Comparison of ENCODE assay signal across 8 mouse cellular contexts in the genomic region with DNA sequence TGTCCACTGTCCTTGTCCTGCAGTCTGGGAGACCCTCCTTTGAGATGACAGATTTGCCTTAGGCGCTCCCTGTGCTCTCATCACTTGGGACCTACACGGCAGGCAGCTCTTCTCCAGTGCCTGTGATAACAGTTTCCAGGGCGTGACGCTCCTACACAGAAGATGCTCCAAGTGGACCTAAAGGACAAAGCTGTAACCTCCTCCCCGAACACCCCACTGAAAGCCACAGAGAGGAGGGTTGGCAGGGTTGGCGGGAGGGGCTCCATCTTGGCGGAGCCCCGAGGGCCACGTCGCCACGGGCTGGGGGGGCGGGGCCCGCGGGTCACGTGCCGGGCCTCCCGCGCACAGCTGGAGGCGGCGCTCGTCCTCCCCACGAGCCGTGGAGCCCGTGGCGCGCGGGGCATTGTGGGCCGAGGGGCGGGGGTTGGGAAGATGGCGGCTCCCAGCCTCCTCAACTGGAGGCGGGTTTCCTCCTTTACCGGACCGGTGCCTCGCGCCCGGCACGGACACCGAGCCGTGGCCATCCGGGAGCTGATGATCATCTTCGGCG. TPM values are rescaled to one million over a fixed set of nuclear protein-coding genes. Genes with fewer than 3 reads are reported as not detected.
DNase-seq lines count a peak whose midpoint lies in the region; ATAC-seq and TF ChIP-seq lines count a peak whose summit lies in the region.

No protein-coding gene starts in this region.

- peak overlapping the region; percentile 65 for H3K9ac ChIP-seq in hindbrain, embryonic 15.5 days

- peaks cover 19% of the 10 kb centered on the region for H3K4me1 ChIP-seq in hindbrain, embryonic 15.5 days (replicated peaks)

- peak overlapping the region; percentile 88 for H3K27ac ChIP-seq in hindbrain, embryonic 15.5 days (replicated peaks)
- H3K27ac ChIP-seq in left cerebral cortex, adult 2 months: peak overlapping the region; percentile 89
- H3K27ac ChIP-seq in macrophage: peak overlapping the region; percentile 68

- DNase-seq in ZHBTc4 (ENCODE audit: low read depth, low spot score): peak; percentile 92
- peak; percentile 88 to 94 for DNase-seq in cerebellum, postnatal 36 days
- peak; percentile 88 to 90 for DNase-seq in frontal cortex, postnatal 36 days (ENCODE audit: low spot score in 2 of 2)
- DNase-seq in left cerebral cortex, adult 2 months (ENCODE audit: extremely low spot score in 1 of 2, low spot score in 2 of 2): peak; percentile 90 to 94
- DNase-seq in retina, postnatal 7 days (ENCODE audit: low read depth, low spot score): peak; percentile 79
- DNase-seq in urinary bladder, adult 18-20 months (ENCODE audit: low spot score in 2 of 2): peak; percentile 82 to 91

- no peaks in the 10 kb centered on the region for H3K27me3 ChIP-seq in hindbrain, embryonic 15.5 days

- peak; percentile 95 for ATAC-seq in hindbrain, embryonic 15.5 days (ENCODE audit: low FRiP score, low read depth)

- H3K4me2 ChIP-seq in hindbrain, embryonic 15.5 days: peak overlapping the region; percentile 94

- peak overlapping the region; percentile 62 for H3K4me3 ChIP-seq in hindbrain, embryonic 15.5 days
- peak overlapping the region; percentile 83 for H3K4me3 ChIP-seq in left cerebral cortex, adult 2 months
- H3K4me3 ChIP-seq in macrophage (ENCODE audit: inconsistent target): peak overlapping the region; percentile 65; the same call in 1 of the 2 replicates

- H3K36me3 ChIP-seq in hindbrain, embryonic 15.5 days: peaks cover 9% of the 10 kb centered on the region
- peaks cover 14% of the 10 kb centered on the region for H3K36me3 ChIP-seq in macrophage (ENCODE audit: inconsistent target)

- peaks cover 21% of the 10 kb centered on the region for H3K79me2 ChIP-seq in macrophage (ENCODE audit: inconsistent target)

- TF ChIP-seq CTCF in left cerebral cortex, adult 2 months (IDR thresholded peaks at IDR 0.05): no peak

- H3K9me3 ChIP-seq in hindbrain, embryonic 15.5 days: no peaks in the 10 kb centered on the region

- intact Hi-C loops in left cerebral cortex, adult 2 months (cut with DNase I): loop anchor here (2.0 kb wide), 1 partner anchor 36 kb away; no protein-coding TSS in a partner anchor

- whole genome bisulfite sequencing in hindbrain, embryonic 15.5 days: 1% methylated on average over 41 of the region's 42 CpGs
- WGBS in macrophage (ENCODE audit: missing documents): 3% methylated on average over 28 of the region's 42 CpGs

RNA-seq across cellular contexts. Expression of a gene that starts 2.8 kb away (rescaled TPM):
- polyA plus RNA-seq in hindbrain, embryonic 15.5 days (2015; fragmentation: Nextera tagmentation; extraction: Ambion mirVana): 35.9 and 37.3 TPM in 2 replicates
- 10 to 100 TPM; 45.1 to 47.4 TPM for total RNA-seq in left cerebral cortex, adult 2 months (2021)
- 10 to 100 TPM; 11.7 to 58.6 (median 32.4) TPM for total RNA-seq in macrophage (2018; cell fraction: chromatin; rRNA removed)
- 10 to 100 TPM in 23 of 26 experiments, 1 to 10 TPM in 3; 5.5 to 16.3 (median 11.7) TPM for total RNA-seq in macrophage (2018; cell fraction: cytosol; rRNA removed)
- total RNA-seq in macrophage (2018; cell fraction: nucleus; rRNA removed): 10 to 100 TPM; 14.6 to 74.5 (median 27.1) TPM
- polyA plus RNA-seq in macrophage (2018): 8.0 to 11.4 TPM (median 10.5 TPM) in 3 replicates

RNA-seq across cellular contexts. Expression of a gene that starts 8.3 kb away (rescaled TPM):
- 1.5 TPM in 2 replicates for polyA plus RNA-seq in hindbrain, embryonic 15.5 days (2015; fragmentation: Nextera tagmentation; extraction: Ambion mirVana)
- 10 to 100 TPM; 22.4 to 26.6 TPM for total RNA-seq in left cerebral cortex, adult 2 months (2021)
- total RNA-seq in macrophage (2018; cell fraction: chromatin; rRNA removed): 1 to 10 TPM in 1 of 26 experiments, under 1 TPM in 1, not detected in 24; 0.28 to 1.3 TPM
- not detected for total RNA-seq in macrophage (2018; cell fraction: cytosol; rRNA removed)
- total RNA-seq in macrophage (2018; cell fraction: nucleus; rRNA removed): under 1 TPM in 2 of 26 experiments, not detected in 24; 0.30 to 0.48 TPM
- polyA plus RNA-seq in macrophage (2018): not detected in 3 replicates

Comparison
In these comparisons a context has a peak if more than half of its experiments do, and no peak if none do; other contexts are left out.
1. Peak in every context shown above with its lines: DNase-seq, ATAC-seq, H3K4me3 ChIP-seq and H3K27ac ChIP-seq.